Mouse (Mus musculus) testis, adult 10 weeks (tissue): ENCODE data around the gene Tmod4. TPM values are rescaled to one million over a fixed set of nuclear protein-coding genes. Genes with fewer than 3 reads are reported as not detected.

ENCODE experiments used
- polyA plus RNA-seq: library from polyadenylated mRNA; stranded (reverse); fragments of 350-450 nt; fragmentation: Illumina TruSeq; extraction: RNeasy Lipid Tissue Mini Kit (QIAGEN cat#74804); gene quantifications from one replicate; pipeline ENCODE4 v1.2.3, GENCODE M21; 2014; ENCODE audit warnings: low read depth, low replicate concordance

The Tmod4 gene
- 4.3 TPM for polyA plus RNA-seq

GRCm38 (mm10) chr3:95124246-95124645 lies at the start of gene Tmod4:
TSS of gene Tmod4 (plus strand) at chr3:95124476.

GRCm38 (mm10) chr3:95106338-95107117 lies 17.7 kb upstream of the Tmod4 start, which contains the start of gene Pip5k1a:
TSS of gene Pip5k1a (minus strand) at chr3:95106930.

GRCm38 (mm10) chr3:95110911-95111726 lies 13.2 kb upstream of the Tmod4 start, which contains the start of gene Vps72:
TSS of gene Vps72 (plus strand) at chr3:95111022.

GRCm38 (mm10) chr3:95133680-95134101 lies 9.4 kb downstream of the Tmod4 start, which contains the start of the genes Scnm1 and Lysmd1:
TSS of gene Scnm1 (minus strand) at chr3:95134011.
TSS of gene Lysmd1 (plus strand) at chr3:95134088.

DNA sequence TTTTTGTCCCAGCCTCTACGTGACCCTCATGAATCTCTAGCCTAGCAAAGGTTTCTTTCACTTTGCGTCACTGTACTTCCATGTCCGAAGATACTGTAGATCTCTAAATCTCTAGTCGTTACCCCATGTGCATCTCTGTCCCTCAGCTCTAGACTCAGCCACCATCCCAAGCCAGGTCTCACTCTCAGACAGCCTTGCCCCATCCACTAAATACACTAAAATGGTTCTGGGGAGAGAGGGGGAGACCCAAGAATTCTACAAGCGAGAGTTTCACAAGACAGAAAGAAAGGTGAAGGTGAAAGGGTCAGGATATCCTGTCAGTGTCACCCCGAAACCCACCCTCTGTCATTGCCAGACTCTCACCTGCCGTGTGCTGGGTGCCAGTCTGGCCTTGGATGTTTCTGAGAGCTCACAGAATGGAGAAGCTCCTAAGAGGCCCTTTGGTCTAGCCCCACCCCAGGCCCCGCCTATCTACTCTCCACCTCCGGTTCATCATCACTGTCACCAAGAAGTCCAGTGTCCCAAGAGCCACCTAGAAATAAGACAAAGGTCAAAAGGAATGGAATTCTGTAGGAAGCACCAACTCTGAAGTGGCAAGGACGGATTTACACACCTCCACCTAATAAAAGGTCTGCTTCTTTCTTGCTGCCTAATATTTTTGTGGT lies 17.8 kb downstream of the Tmod4 start, which contains the start of gene Tnfaip8l2:
Tnfaip8l2 (minus strand) TSS at position 409 of the 665 bp plus-strand sequence.

DNA sequence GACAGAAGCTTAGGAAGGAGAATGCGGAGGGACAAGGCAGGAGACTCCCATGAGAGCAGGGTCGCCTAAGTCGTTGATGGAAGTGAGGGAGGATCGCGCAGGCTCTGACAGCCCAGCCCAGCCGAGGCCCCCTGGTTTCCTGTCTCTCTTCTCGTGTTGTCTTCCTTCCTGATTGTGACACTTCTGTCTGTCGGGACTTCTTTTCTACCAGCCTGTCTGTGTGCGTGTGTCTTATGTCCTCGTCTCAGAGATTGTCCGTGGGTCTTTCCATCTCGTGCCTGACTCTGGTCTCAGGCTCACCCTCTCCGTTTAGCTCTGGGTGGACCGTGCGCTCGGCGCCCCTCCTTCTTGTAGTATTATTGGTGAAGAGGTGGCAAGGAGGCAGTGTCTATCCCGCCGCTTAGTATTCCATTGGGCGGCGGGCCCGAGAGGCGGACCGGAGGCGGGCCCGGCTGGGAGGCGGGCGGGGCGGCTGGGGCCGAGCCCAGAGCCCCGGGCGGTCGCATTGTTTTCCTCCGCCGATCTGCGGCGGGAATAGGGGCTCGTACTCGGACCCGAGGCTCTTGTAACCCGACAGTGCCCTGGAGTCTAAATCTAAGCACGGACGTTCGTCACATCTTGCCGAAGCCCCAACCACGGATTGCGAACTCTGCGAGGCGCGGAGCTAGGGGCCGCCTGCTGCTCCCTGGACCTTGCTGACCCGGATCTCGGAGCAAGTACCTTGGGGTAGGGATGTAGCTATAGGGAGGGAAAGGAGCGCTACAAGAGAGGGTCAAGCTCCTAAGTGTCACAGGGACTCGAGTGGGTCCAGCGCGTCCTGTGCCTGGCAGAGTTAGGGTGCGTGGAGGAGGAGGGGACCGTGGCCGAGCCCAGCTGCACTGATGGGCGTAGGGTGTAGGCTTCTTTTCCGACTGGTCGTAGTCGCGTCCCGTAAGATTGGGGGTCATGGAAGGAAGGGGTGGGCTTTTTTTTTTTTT lies 36.0 kb downstream of the Tmod4 start, which contains the start of gene Sema6c:
Sema6c (plus strand) TSS at position 471 of the 977 bp plus-strand sequence.

Other genes with a start within 250 kb of the Tmod4 start
- gene Psmb4, start 237.5 kb upstream of the Tmod4 start, polyA plus RNA-seq: 52.5 TPM
- 2.2 TPM for gene Selenbp1, start 191.4 kb upstream of the Tmod4 start, polyA plus RNA-seq
- 11.5 TPM for gene Rfx5, start 170.4 kb upstream of the Tmod4 start, polyA plus RNA-seq
- gene Pi4kb, start 149.7 kb upstream of the Tmod4 start, polyA plus RNA-seq: 8.2 TPM
- 11.3 TPM for gene Zfp687, start 109.0 kb upstream of the Tmod4 start, polyA plus RNA-seq
- gene Psmd4, start 81.9 kb upstream of the Tmod4 start, polyA plus RNA-seq: 14.9 TPM
- 13.8 TPM for gene Pip5k1a, start 17.5 kb upstream of the Tmod4 start, polyA plus RNA-seq
- gene Vps72, start 13.5 kb upstream of the Tmod4 start, polyA plus RNA-seq: 6.2 TPM
- 18.9 TPM for gene Scnm1, start 9.5 kb downstream of the Tmod4 start, polyA plus RNA-seq
- gene Lysmd1, start 9.6 kb downstream of the Tmod4 start, polyA plus RNA-seq: 2.3 TPM
- not detected for gene Tnfaip8l2, start 17.9 kb downstream of the Tmod4 start, polyA plus RNA-seq
- 1.3 TPM for gene Sema6c, start 36.0 kb downstream of the Tmod4 start, polyA plus RNA-seq
- gene Gabpb2, start 93.4 kb downstream of the Tmod4 start, polyA plus RNA-seq: 11.1 TPM
- 17.4 TPM for gene Cdc42se1, start 104.3 kb downstream of the Tmod4 start, polyA plus RNA-seq
- gene Mllt11, start 107.7 kb downstream of the Tmod4 start, polyA plus RNA-seq: 185 TPM
- 57.5 TPM for gene Gm128, start 117.1 kb downstream of the Tmod4 start, polyA plus RNA-seq
- gene Bnipl, start 126.7 kb downstream of the Tmod4 start, polyA plus RNA-seq: 0.28 TPM
- 45.4 TPM for gene Mindy1, start 156.9 kb downstream of the Tmod4 start, polyA plus RNA-seq
- gene Prune1, start 157.6 kb downstream of the Tmod4 start, polyA plus RNA-seq: 8.2 TPM
- 3.2 TPM for gene Anxa9, start 182.7 kb downstream of the Tmod4 start, polyA plus RNA-seq
- 30.2 TPM for gene Cers2, start 190.3 kb downstream of the Tmod4 start, polyA plus RNA-seq
- gene Setdb1, start 232.7 kb downstream of the Tmod4 start, polyA plus RNA-seq: 35.8 TPM